Mouse (Mus musculus) NIH3T3 (cell line): Measurements from ENCODE around the gene Naa16.

Experiments
- DNase-seq: peaks from one replicate; pipeline ENCODE4 v3.0.0-alpha.2; 2012; ENCODE audit warnings: low read depth

The Naa16 gene

GRCm38 (mm10) chr14:79298314-79298992 lies 92.1 kb downstream of the Naa16 start:
- no peak for DNase-seq

GRCm38 (mm10) chr14:79296836-79297235 lies 93.7 kb downstream of the Naa16 start:
- DNase-seq, result no peak

DNA sequence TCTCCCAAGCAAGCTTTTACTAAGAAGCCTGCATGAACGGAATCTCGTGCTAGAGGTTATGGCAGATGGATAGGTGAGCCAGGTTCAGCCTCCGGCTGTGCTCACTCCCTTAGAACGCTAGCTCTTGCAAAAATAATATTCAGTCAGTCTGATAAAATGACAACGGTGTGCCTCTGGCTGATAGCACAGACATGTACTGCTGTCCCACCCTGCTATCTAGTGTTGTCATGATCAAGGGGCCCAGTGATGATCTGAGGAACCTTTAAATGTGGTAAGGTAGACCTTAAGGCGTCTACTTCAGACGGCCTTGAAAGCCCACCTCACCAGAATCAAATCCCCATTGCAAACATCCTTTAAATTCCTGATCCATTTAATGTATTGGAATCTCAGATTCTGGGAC lies 94.4 kb downstream of the Naa16 start:
- DNase-seq, result no peak

DNA sequence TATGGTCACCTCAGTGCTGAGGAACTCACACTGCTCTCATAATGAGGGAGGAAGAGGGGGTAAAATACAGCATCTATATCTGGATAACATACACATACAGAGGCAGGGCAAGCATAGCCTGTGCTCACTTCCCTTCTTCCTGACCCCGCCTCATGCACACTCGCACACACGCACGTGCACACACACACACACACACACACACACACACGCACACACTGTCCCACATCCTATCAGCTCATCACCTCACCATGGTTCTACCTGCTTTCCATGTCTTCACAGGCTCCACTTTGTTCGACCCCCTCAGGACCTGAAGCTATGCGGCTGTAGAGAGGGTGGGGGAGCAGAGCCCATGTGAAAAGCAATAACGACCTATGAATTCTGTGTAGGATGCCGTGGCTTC lies 95.0 kb downstream of the Naa16 start:
- DNase-seq, result no peak

DNA sequence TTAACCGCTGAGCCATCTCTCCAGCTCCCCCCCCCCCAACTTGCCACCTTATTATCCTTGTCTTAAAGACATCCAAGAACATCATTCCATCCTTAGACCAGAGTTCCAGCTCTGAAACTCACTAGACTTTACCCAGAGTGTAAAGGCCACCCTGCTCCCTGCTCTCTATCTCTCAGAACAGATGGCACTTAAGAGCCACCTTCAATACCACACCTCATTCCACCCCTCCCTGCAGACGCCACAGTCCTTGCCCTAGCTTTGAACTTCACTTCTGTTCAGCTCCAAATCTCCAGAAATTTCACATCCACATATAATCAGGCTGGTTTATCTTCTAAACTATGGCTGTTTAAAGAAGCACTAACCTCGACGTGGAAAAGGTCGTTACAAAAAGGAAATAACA lies 95.6 kb downstream of the Naa16 start:
- no peak for DNase-seq

DNA sequence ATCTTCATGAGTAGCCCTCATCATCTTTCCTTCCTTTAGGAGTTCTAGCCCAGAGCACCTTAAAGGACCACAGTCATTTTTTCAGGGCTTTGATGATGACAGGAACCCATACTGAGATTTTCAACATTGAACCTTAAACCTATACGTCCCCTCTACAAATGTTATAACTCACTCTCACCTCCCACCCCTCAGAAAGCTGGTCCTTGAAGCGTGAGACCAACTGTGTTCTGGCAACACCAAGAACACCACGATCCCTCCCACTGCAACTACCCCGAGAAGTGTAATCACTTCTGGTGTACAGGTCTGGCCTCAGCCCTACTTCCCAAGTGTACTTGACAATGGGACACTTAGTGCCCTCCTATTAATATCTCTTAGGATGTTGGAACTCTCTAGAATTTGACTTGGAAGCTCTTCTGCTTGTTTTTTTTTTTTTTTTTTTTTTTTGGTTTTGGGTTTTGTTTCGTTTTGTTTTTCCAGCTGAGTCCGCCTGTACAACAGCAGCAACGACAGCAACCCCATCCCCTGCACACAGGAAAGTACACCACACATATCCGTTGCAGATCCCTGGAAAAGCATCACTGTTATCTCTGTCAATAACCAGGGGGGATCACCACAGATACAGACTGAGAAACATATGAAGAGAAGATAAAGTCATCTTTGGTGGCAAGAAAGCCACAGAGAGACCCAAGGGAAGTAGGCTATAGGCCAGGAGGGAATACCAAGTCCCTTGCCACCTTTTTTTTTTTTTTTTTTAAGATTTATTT lies 96.3 kb downstream of the Naa16 start:
- no peak for DNase-seq

- DNase-seq, result no peak
These were observed 97.3 kb downstream of the Naa16 start for GRCm38 (mm10) chr14:79293119-79293780.

DNA sequence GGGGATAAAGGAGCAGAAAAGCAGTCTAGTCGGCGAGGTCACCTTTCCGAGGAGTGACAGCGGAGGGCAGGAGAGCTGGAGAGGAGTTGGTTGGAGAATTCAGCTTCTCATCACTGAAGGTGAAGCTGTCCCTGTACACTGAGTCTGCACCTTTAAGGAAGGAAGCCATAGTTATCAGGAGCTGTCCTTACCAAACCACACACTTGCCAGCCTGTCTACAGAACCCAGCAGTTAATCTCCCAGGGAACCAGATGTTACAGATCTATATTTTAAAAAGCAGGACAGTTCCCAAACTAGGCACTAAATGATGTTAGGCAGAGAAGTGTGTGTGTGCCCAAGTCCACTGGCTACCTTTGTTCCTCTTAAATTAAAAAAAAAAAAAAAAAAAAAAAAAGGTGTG lies 98.9 kb downstream of the Naa16 start:
- no peak for DNase-seq

DNA sequence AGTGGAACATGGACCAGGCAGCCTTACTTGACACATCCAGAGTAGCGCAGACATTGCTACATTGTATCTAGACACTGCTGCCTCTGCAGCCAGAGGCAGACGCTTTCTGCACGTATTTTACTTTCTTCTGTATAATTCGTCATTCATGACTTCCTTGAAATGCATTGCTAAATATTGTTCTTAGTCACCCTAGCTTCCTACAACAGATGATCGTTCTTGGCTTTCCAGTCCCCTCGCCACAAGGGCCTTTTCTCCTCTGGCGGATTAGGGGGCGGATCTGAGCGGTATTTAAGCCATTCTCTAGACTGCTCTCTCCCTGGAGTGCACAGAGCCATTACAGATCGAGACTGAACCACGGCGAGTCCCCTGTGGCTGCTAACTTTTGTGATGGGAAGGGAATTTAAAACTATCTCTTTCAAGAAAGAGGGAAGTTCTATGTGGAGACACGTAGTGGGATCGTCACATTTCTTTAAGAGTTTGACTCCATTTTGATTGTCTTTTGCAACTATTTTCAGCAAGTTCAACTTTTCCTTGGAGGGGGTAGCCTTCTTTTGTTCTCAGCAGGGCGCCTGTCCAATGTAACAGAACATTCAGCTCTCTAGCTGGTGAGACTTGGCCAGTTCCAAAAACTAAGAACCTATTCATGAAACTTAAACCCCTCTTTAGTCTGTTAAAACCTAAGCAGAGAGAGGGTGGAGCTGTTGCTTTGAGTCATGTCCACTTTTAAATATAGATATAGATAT lies 99.7 kb downstream of the Naa16 start:
- peak; percentile 49 for DNase-seq

DNA sequence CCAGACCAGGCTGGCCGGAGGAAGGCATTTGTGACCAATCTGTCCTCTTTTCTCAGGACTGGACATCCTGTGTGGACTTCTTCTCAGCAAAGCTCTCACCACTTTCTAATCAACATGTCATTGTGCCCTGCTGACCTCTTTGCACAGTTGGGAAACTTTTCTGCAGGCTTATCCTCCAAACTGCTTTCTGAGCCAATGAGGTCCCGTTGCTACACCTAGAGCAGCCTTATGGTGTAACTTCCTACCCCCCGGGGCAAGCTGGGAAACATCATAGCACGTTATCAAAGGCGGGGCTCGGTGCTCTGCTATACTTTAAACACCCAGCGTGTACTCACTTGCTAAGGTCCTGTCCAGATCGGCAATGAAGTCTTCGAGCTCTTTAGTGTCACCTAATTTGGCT lies 100.7 kb downstream of the Naa16 start:
- DNase-seq, result peak; percentile 9

DNA sequence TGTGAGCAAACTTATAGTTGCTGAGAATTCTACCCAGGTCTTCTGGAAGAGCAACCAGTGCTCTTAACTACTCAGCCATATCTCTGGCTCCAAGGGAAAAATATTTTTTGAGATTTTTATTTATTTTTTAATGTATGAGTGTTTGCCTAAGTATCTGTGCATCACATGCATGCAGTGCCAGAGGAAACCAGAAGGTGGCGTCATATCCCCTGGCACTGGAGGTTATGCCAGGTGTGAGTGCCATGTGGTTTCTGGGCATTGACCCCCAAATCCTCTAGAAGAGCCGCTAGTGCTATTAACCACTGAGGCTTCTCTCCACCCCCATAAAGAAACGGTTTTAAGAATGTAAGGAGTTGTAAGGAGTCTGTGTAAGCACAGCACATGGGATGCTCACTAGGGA lies 102.3 kb downstream of the Naa16 start:
- DNase-seq, result peak; percentile 16

GRCm38 (mm10) chr14:79287251-79287863 lies 103.2 kb downstream of the Naa16 start:
- no peak for DNase-seq

DNA sequence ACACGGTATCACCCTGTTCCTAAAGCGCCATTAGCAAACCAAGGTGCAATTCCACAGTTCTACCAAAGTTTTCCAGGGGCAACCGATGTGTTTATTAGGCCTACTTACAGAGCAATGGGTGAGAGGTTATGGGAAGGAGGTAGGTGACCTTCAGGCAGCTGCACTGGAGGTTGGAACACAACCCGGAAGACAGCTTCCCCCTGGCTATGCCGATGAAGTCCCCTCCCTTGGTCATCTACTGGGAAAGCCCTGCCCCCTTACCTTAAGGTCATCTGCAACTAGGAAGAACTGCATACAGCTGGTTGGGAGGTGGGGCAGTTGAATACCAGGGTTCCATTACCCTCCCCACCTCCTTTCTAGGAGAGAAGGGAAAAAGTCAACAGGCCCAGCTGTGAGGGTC lies 105.0 kb downstream of the Naa16 start:
- no peak for DNase-seq

DNA sequence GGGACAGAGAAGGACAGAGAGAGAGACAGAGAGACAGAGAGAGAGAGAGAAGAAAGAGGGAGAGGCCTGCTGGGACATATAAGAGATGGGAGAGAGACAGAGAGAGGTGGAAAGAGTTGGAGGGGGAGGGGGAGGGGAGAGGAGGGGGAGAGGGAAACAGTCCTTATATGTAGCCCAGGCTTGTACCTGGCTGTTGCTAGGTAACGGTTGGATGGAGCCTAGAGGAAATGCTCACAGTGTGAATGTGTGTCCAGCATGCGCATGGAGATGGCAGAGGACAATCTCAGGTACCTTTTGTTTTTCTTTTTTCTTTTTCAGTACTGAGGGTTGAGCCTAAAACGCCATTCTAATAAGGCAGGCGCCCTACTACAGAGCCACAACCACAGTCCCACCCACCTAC lies 106.0 kb downstream of the Naa16 start:
- no peak for DNase-seq

GRCm38 (mm10) chr14:79283952-79284351 lies 106.6 kb downstream of the Naa16 start:
- DNase-seq, result no peak

- no peak for DNase-seq
These were observed 108.6 kb downstream of the Naa16 start for GRCm38 (mm10) chr14:79281894-79282553.

DNA sequence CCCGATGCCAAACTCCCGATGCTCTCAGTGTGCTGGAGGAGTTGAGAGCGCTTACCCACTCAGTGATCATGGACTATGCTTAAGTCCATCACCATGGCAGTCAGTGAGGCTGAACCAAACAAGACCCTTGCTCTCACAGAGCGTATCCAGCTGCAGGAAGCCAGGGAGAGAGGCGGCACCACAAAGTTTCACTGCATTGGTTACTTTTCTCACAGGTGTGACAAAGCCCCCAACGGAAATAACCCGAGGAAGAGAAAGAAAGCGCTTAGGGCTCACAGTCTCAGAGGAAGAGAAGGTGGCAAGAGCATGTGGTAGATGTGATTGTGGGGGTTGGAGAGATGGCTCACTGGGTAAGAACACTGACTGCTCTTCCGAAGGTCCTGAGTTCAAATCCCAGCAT lies 110.1 kb downstream of the Naa16 start:
- no peak for DNase-seq

GRCm38 (mm10) chr14:79279494-79279893 lies 111.1 kb downstream of the Naa16 start:
- DNase-seq, result peak; percentile 24

DNA sequence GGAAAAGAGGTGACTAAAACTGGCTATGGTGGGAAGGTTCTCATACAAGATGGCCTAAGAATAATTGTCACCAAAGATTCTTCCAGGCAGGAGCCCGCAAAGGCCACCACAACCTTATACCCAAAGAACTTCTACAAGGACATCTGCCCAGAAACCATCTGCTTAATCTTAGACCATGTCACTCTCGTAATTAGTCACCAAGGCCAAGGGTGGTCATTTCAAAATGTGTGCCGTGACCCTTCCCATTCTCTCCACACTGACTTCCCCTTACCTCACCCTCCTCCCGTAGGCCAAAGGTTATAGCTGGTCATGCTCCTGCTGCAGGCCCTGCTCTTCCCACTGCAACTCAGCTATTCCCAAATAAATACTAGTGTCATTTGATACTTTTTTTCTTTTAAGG lies 111.7 kb downstream of the Naa16 start:
- no peak for DNase-seq

- no peak for DNase-seq
These were observed 112.7 kb downstream of the Naa16 start for GRCm38 (mm10) chr14:79277922-79278321.

DNA sequence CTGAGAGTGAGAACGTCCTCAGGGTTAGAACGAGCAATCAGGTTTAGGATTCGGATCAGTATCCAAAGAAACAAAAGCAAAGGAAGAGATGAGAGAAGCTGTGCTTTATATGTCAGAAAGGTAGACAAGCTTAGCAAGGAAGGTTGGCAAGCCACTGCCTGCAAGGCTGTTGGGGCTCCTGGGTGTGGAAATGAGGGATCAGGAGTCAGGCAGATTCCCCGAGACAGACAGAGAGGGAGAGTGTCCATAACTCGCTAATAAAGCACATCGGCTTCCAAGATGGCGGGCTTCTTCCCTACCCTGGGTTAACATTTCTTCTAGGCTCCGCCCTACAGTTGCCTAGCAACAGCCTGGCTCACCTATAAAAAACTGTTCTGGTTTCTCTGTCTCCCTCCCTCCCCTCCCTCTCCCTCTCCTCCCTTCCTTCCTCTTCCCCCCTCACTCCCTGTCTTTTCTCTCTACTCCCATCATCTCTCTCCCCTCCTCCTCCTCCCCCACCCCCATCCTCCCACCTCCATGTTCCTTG lies 114.6 kb downstream of the Naa16 start:
- no peak for DNase-seq
